Mouse (Mus musculus): ENCODE measurements around the gene Rnd1. TPM values are rescaled to one million over a fixed set of nuclear protein-coding genes. Genes with fewer than 3 reads are reported as not detected.

The Rnd1 gene
- 0.28 and 0.31 TPM in 2 replicates for polyA plus RNA-seq (2014; fragmentation: Nextera tagmentation; extraction: Ambion mirVana)

GRCm38 (mm10) chr15:98676940-98677728 is at the start of gene Rnd1:
TSS of gene Rnd1 (minus strand) at chr15:98677461.
- H3K4me2 ChIP-seq (replicated peaks; ENCODE audit: low read depth, low read length), result peak within 1 kb of the TSS; percentile 77
- H3K9me3 ChIP-seq (ENCODE audit: control insufficient read depth, low read length), result no peaks in the 10 kb centered on the region
- ATAC-seq (ENCODE audit: low FRiP score, low TSS enrichment), result peak; percentile 97
- H3K4me3 ChIP-seq (ENCODE audit: low read length), result peak within 1 kb of the TSS; percentile 38
- no peak within 1 kb of the TSS for H3K27ac ChIP-seq (ENCODE audit: low read depth, low read length)
- H3K4me1 ChIP-seq (ENCODE audit: control insufficient read depth, insufficient read depth, low read length), result peaks cover 13% of the 10 kb centered on the region; the same call in 1 of the 2 replicates
- under 1% methylated on average over 37 of the region's 37 CpGs for whole genome bisulfite sequencing
- no peak within 1 kb of the TSS; the same call in 1 of the 2 replicates for H3K9ac ChIP-seq (ENCODE audit: low read depth, low read length)
- H3K36me3 ChIP-seq (ENCODE audit: control insufficient read depth, insufficient read depth, low read length), result no peaks in the 10 kb centered on the region
- H3K27me3 ChIP-seq (ENCODE audit: control insufficient read depth, insufficient read depth, low read length), result peaks cover 35% of the 10 kb centered on the region

- peak overlapping the region; percentile 56; the same call in 1 of the 2 replicates for H3K9ac ChIP-seq (ENCODE audit: low read depth, low read length)
These were observed 49.5 kb upstream of the Rnd1 start for GRCm38 (mm10) chr15:98726746-98727145.

GRCm38 (mm10) chr15:98726079-98726478 is 48.8 kb upstream of the Rnd1 start:
- H3K4me2 ChIP-seq (replicated peaks; ENCODE audit: low read depth, low read length), result no peak overlapping the region
- no peak for ATAC-seq (ENCODE audit: low FRiP score, low TSS enrichment)
- no peaks in the 10 kb centered on the region for H3K9me3 ChIP-seq (ENCODE audit: control insufficient read depth, low read length)
- H3K36me3 ChIP-seq (ENCODE audit: control insufficient read depth, insufficient read depth, low read length), result no peaks in the 10 kb centered on the region
- H3K27me3 ChIP-seq (ENCODE audit: control insufficient read depth, insufficient read depth, low read length), result no peaks in the 10 kb centered on the region
- H3K4me3 ChIP-seq (ENCODE audit: low read length), result no peak overlapping the region
- no peak overlapping the region for H3K27ac ChIP-seq (ENCODE audit: low read depth, low read length)
- WGBS, result 70% methylated on average over 4 of the region's 4 CpGs
- peaks cover 31% of the 10 kb centered on the region for H3K4me1 ChIP-seq (ENCODE audit: control insufficient read depth, insufficient read depth, low read length)
- no peak overlapping the region for H3K9ac ChIP-seq (ENCODE audit: low read depth, low read length)

More at GRCm38 (mm10) chr15:98726746-98727145, 49.5 kb upstream of the Rnd1 start:
- H3K4me1 ChIP-seq (ENCODE audit: control insufficient read depth, insufficient read depth, low read length), result peaks cover 31% of the 10 kb centered on the region
- H3K4me3 ChIP-seq (ENCODE audit: low read length), result peak overlapping the region; percentile 62
- H3K27me3 ChIP-seq (ENCODE audit: control insufficient read depth, insufficient read depth, low read length), result no peaks in the 10 kb centered on the region
- 33% methylated on average over 7 of the region's 7 CpGs for WGBS
- no peaks in the 10 kb centered on the region for H3K36me3 ChIP-seq (ENCODE audit: control insufficient read depth, insufficient read depth, low read length)
- peak overlapping the region; percentile 96 for H3K4me2 ChIP-seq (replicated peaks; ENCODE audit: low read depth, low read length)
- H3K9me3 ChIP-seq (ENCODE audit: control insufficient read depth, low read length), result no peaks in the 10 kb centered on the region
- no peak overlapping the region for H3K27ac ChIP-seq (ENCODE audit: low read depth, low read length)
- ATAC-seq (ENCODE audit: low FRiP score, low TSS enrichment), result no peak

DNA sequence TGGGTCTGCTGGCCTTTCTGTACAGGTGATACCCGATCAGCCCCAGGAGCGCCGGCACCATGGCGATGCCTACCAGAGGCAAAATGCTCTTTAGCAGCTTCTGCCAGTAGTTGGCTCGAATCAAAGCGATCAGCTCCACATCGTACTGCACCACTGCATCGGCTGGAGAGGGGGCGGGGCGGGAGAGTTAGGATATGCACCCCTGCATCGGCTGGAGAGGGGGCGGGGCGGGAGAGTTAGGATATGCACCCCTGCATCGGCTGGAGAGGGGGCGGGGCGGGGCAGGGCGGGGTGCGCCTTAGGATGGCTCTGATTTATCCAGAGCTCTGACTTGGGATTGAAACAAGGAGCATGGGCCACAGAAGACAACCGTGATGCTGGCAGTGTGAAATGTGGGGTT is 47.2 kb upstream of the Rnd1 start:
- Histone ChIP-seq H3K9ac (ENCODE audit: low read depth, low read length) (no peak overlapping the region), H3K9me3 (ENCODE audit: control insufficient read depth, low read length) (no peaks in the 10 kb centered on the region), H3K36me3 (ENCODE audit: control insufficient read depth, insufficient read depth, low read length) (no peaks in the 10 kb centered on the region), H3K4me3 (ENCODE audit: low read length) (peak overlapping the region; percentile 10; the same call in 1 of the 2 replicates), H3K4me2 (replicated peaks; ENCODE audit: low read depth, low read length) (peak overlapping the region; percentile 33; the same call in 1 of the 2 replicates), H3K27me3 (ENCODE audit: control insufficient read depth, insufficient read depth, low read length) (no peaks in the 10 kb centered on the region), H3K27ac (ENCODE audit: low read depth, low read length) (no peak overlapping the region), H3K4me1 (ENCODE audit: control insufficient read depth, insufficient read depth, low read length) (peaks cover 31% of the 10 kb centered on the region)
- WGBS, result 36% methylated on average over 19 of the region's 19 CpGs
- ATAC-seq (ENCODE audit: low FRiP score, low TSS enrichment), result no peak

DNA sequence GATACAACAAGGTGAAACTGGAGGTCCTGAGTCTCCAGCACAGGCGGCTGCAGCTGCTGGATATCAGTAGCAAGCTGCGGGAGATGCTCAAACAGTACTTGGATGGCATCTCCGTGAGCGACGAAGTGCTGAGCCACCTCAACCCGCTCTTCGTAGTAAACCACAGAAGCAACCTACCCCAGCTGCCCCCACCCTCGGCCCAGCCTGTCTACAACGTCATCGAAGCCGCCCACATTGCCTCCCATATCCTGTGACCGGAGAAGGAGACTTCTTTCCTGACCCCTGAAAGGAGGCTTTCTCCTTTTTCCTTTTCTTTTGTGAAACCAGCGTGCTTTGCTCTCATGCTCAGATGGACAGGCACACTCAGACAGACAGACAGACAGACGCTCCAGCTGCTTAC is 45.6 kb upstream of the Rnd1 start:
- H3K4me3 ChIP-seq (ENCODE audit: low read length), result no peak overlapping the region
- no peaks in the 10 kb centered on the region for H3K27me3 ChIP-seq (ENCODE audit: control insufficient read depth, insufficient read depth, low read length)
- no peak overlapping the region for H3K4me2 ChIP-seq (replicated peaks; ENCODE audit: low read depth, low read length)
- 29% methylated on average over 14 of the region's 14 CpGs for WGBS
- H3K4me1 ChIP-seq (ENCODE audit: control insufficient read depth, insufficient read depth, low read length), result peaks cover 30% of the 10 kb centered on the region
- H3K9me3 ChIP-seq (ENCODE audit: control insufficient read depth, low read length), result no peaks in the 10 kb centered on the region
- H3K27ac ChIP-seq (ENCODE audit: low read depth, low read length), result no peak overlapping the region
- ATAC-seq (ENCODE audit: low FRiP score, low TSS enrichment), result no peak
- no peaks in the 10 kb centered on the region for H3K36me3 ChIP-seq (ENCODE audit: control insufficient read depth, insufficient read depth, low read length)
- H3K9ac ChIP-seq (ENCODE audit: low read depth, low read length), result no peak overlapping the region

- Histone ChIP-seq H3K9me3 (ENCODE audit: control insufficient read depth, low read length) (no peaks in the 10 kb centered on the region), H3K36me3 (ENCODE audit: control insufficient read depth, insufficient read depth, low read length) (no peaks in the 10 kb centered on the region), H3K27me3 (ENCODE audit: control insufficient read depth, insufficient read depth, low read length) (no peaks in the 10 kb centered on the region), H3K9ac (ENCODE audit: low read depth, low read length) (no peak overlapping the region), H3K27ac (ENCODE audit: low read depth, low read length) (no peak overlapping the region), H3K4me1 (ENCODE audit: control insufficient read depth, insufficient read depth, low read length) (peaks cover 24% of the 10 kb centered on the region), H3K4me2 (replicated peaks; ENCODE audit: low read depth, low read length) (no peak overlapping the region), H3K4me3 (ENCODE audit: low read length) (no peak overlapping the region)
- no peak for ATAC-seq (ENCODE audit: low FRiP score, low TSS enrichment)
- 77% methylated on average over 8 of the region's 8 CpGs for WGBS
These were observed 44.9 kb upstream of the Rnd1 start for GRCm38 (mm10) chr15:98722191-98722590.

- Histone ChIP-seq H3K9ac (ENCODE audit: low read depth, low read length) (no peak overlapping the region), H3K9me3 (ENCODE audit: control insufficient read depth, low read length) (no peaks in the 10 kb centered on the region), H3K36me3 (ENCODE audit: control insufficient read depth, insufficient read depth, low read length) (no peaks in the 10 kb centered on the region), H3K27me3 (ENCODE audit: control insufficient read depth, insufficient read depth, low read length) (no peaks in the 10 kb centered on the region), H3K27ac (ENCODE audit: low read depth, low read length) (no peak overlapping the region), H3K4me1 (ENCODE audit: control insufficient read depth, insufficient read depth, low read length) (no peaks in the 10 kb centered on the region), H3K4me3 (ENCODE audit: low read length) (no peak overlapping the region), H3K4me2 (replicated peaks; ENCODE audit: low read depth, low read length) (no peak overlapping the region)
- WGBS, result 57% methylated on average over 16 of the region's 16 CpGs
- no peak; the same call in 1 of the 2 replicates for ATAC-seq (ENCODE audit: low FRiP score, low TSS enrichment)
These were observed 40.0 kb upstream of the Rnd1 start for GRCm38 (mm10) chr15:98717301-98717700.

DNA sequence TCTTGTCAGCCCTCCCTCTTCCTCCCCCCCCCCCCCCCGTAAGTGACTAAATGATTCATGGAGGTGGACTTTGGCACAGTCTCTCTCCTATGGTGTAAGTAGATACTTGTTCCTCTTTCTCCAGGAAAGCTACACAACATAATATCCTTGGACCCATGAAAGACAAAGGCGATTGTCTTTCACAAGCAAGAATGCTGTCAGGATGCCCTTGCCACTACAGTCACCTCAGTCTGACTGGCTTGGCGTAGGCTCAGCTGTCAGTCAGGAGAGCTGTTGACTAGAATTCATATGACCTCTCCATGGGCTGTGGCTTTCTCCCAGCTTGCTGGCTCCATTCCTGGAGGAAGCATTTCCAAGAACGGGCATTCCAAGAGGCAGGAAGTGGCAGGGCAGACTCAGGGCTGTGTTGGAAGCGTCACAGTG is 37.0 kb upstream of the Rnd1 start:
- Histone ChIP-seq H3K4me2 (replicated peaks; ENCODE audit: low read depth, low read length) (no peak overlapping the region), H3K27me3 (ENCODE audit: control insufficient read depth, insufficient read depth, low read length) (no peaks in the 10 kb centered on the region), H3K36me3 (ENCODE audit: control insufficient read depth, insufficient read depth, low read length) (no peaks in the 10 kb centered on the region), H3K27ac (ENCODE audit: low read depth, low read length) (no peak overlapping the region), H3K4me1 (ENCODE audit: control insufficient read depth, insufficient read depth, low read length) (no peaks in the 10 kb centered on the region), H3K4me3 (ENCODE audit: low read length) (no peak overlapping the region), H3K9me3 (ENCODE audit: control insufficient read depth, low read length) (no peaks in the 10 kb centered on the region), H3K9ac (ENCODE audit: low read depth, low read length) (no peak overlapping the region)
- no peak for ATAC-seq (ENCODE audit: low FRiP score, low TSS enrichment)
- WGBS, result 63% methylated on average over 5 of the region's 5 CpGs

- Histone ChIP-seq H3K4me1 (ENCODE audit: control insufficient read depth, insufficient read depth, low read length) (no peaks in the 10 kb centered on the region), H3K9ac (ENCODE audit: low read depth, low read length) (no peak overlapping the region), H3K36me3 (ENCODE audit: control insufficient read depth, insufficient read depth, low read length) (no peaks in the 10 kb centered on the region), H3K27ac (ENCODE audit: low read depth, low read length) (no peak overlapping the region), H3K9me3 (ENCODE audit: control insufficient read depth, low read length) (no peaks in the 10 kb centered on the region), H3K4me3 (ENCODE audit: low read length) (no peak overlapping the region), H3K27me3 (ENCODE audit: control insufficient read depth, insufficient read depth, low read length) (no peaks in the 10 kb centered on the region), H3K4me2 (replicated peaks; ENCODE audit: low read depth, low read length) (no peak overlapping the region)
- 10% methylated on average over 9 of the region's 9 CpGs for WGBS
- ATAC-seq (ENCODE audit: low FRiP score, low TSS enrichment), result no peak; the same call in 1 of the 2 replicates
These were observed 33.2 kb upstream of the Rnd1 start for GRCm38 (mm10) chr15:98710442-98710841.
